Mouse (Mus musculus) lung, adult 2 months (tissue): ENCODE measurements at regions not wholly inside any gene's neighbourhood (a gene's known extent, or its start where the extent isn't known, plus 50 kb on each side); places are given as distances from the start of the nearest gene placed in this dataset.

Experiments used
- CTCF ChIP-seq: fragments of 200-500 bp; IDR thresholded peaks from 2 replicates; pipeline ENCODE4 v1.5.1; 2011; ENCODE audit warnings: mild to moderate bottlenecking, low read length, control low read depth; ENCODE audit not compliant: insufficient read depth
- POLR2A ChIP-seq: fragments of 200-500 bp; IDR thresholded peaks from 2 replicates; pipeline ENCODE4 v1.6.1; 2011; ENCODE audit warnings: low read depth, mild to moderate bottlenecking, control low read depth, low read length, borderline replicate concordance; ENCODE audit errors: extremely low read depth

DNA sequence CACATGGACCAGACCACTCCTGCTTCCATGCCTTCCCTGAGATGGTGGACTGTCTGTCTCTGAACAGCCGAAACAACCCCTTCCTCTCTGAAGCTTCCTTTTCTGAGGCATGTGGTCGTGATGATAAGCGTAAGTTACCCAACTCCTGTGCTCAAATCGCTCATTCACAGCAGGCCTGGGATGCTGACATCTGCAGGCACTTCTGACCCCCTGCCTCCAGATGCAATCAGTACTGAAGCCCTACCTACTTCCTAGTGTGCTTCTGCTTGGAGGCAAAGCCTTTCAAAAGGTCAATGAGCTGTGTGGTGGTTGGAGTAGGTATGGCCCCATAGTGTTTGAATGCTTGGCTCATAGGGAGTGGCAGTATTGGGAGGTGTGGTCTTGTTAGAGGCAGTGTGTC, 253.7 kb upstream of the Irx3 start:
- TF ChIP-seq CTCF = no peak
- no peak for TF ChIP-seq POLR2A
